11 mouse cellular contexts compared by ENCODE assay signal in the genomic region with DNA sequence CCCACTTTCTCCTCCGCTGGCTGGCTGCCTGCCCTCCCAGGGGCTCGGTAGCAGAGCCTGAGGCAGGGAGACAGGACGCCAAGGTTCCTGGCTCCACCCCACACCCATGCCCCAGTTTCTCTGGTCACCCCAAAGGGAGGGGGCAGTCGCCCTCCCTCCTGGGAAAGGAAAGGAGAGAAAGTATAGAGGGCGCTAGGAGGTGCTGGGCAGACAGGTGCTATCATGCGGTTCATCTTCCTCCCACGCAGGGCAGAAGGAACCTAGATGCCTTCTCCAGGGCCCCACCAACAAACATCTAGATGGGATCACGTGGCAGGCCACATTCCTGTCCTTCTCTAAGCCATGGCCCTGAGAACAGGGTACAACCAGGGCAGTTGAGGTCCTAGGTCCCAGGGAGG. TPM values are rescaled to one million over a fixed set of nuclear protein-coding genes. Genes with fewer than 3 reads are reported as not detected.
DNase-seq lines count a peak whose midpoint lies in the region; ATAC-seq and TF ChIP-seq lines count a peak whose summit lies in the region.
"Had no signal": no experiment of that assay in that cellular context is flagged by ENCODE, and none has a peak within 500 bp of the region (broad histone marks: within the 10 kb centered on the region; RNA-seq: fewer than 3 reads in every experiment).

No protein-coding gene starts in this region.

- H3K4me3 ChIP-seq in heart, adult 2 months = no peak overlapping the region
- H3K4me3 ChIP-seq in midbrain, postnatal 0 days (ENCODE audit: low read depth, low read length) = no peak overlapping the region
- H3K4me3 ChIP-seq in midbrain, embryonic 16.5 days (ENCODE audit: low read depth, low read length) = no peak overlapping the region
- no peak overlapping the region for H3K4me3 ChIP-seq in forebrain, embryonic 11.5 days (ENCODE audit: low read depth, low read length)
- H3K4me3 ChIP-seq: forebrain, embryonic 12.5 days had no signal

- TF ChIP-seq CTCF in heart, adult 2 months (IDR thresholded peaks at IDR 0.05) = no peak
- TF ChIP-seq CTCF in midbrain, postnatal 0 days (IDR thresholded peaks at IDR 0.05) = no peak

- no peak for ATAC-seq in midbrain, postnatal 0 days (ENCODE audit: low FRiP score)
- no peak for ATAC-seq in midbrain, embryonic 16.5 days
- ATAC-seq in forebrain, embryonic 11.5 days (replicated peaks; ENCODE audit: low FRiP score) = no peak

- no peaks in the 10 kb centered on the region for H3K27me3 ChIP-seq in heart, adult 2 months (ENCODE audit: control insufficient read depth, insufficient read depth, low read length)
- H3K27me3 ChIP-seq in midbrain, postnatal 0 days (ENCODE audit: insufficient read depth, low read length) = no peaks in the 10 kb centered on the region
- no peaks in the 10 kb centered on the region for H3K27me3 ChIP-seq in midbrain, embryonic 16.5 days (ENCODE audit: control insufficient read depth, insufficient read depth, low read depth, low read length)
- no peaks in the 10 kb centered on the region; the same call in none of the 2 replicates for H3K27me3 ChIP-seq in forebrain, embryonic 11.5 days (ENCODE audit: control insufficient read depth, insufficient read depth, low read length)

- H3K4me2 ChIP-seq in midbrain, postnatal 0 days (ENCODE audit: low read depth, low read length, poor library complexity, severe bottlenecking) = no peak overlapping the region
- H3K4me2 ChIP-seq in midbrain, embryonic 16.5 days (ENCODE audit: low read length) = no peak overlapping the region
- H3K4me2 ChIP-seq in forebrain, embryonic 11.5 days (ENCODE audit: low read depth, low read length, severe bottlenecking) = no peak overlapping the region
- H3K4me2 ChIP-seq: forebrain, embryonic 12.5 days; lung, embryonic 14.5 days had no signal

- 60% methylated on average over 8 of the region's 8 CpGs for WGBS in heart, adult 2 months
- 75% methylated on average over 8 of the region's 8 CpGs for WGBS in midbrain, postnatal 0 days
- WGBS in midbrain, embryonic 16.5 days = 79% methylated on average over 8 of the region's 8 CpGs
- WGBS in forebrain, embryonic 11.5 days = 84% methylated on average over 8 of the region's 8 CpGs

- no peak overlapping the region for H3K9ac ChIP-seq in heart, adult 2 months (ENCODE audit: low read depth, low read length)
- H3K9ac ChIP-seq in midbrain, postnatal 0 days (replicated peaks; ENCODE audit: low read length, poor library complexity, severe bottlenecking) = peak overlapping the region; percentile 36; the same call in 1 of the 2 replicates
- H3K9ac ChIP-seq in midbrain, embryonic 16.5 days (ENCODE audit: low read depth, low read length) = no peak overlapping the region
- no peak overlapping the region for H3K9ac ChIP-seq in forebrain, embryonic 11.5 days (ENCODE audit: low read length)
- H3K9ac ChIP-seq: forebrain, embryonic 12.5 days; lung, embryonic 14.5 days had no signal

- peaks cover 3% of the 10 kb centered on the region; the same call in 1 of the 2 replicates for H3K79me2 ChIP-seq in heart, adult 2 months (replicated peaks; ENCODE audit: control insufficient read depth, insufficient read depth, low read length)

- H3K36me3 ChIP-seq in heart, adult 2 months (ENCODE audit: control insufficient read depth, insufficient read depth, low read length) = peaks cover 6% of the 10 kb centered on the region; the same call in 1 of the 2 replicates
- peaks cover 17% of the 10 kb centered on the region for H3K36me3 ChIP-seq in midbrain, postnatal 0 days (ENCODE audit: insufficient read depth, low read length)
- peaks cover 11% of the 10 kb centered on the region for H3K36me3 ChIP-seq in midbrain, embryonic 16.5 days (ENCODE audit: control insufficient read depth, insufficient read depth, low read length)
- no peaks in the 10 kb centered on the region for H3K36me3 ChIP-seq in forebrain, embryonic 11.5 days (ENCODE audit: control insufficient read depth, insufficient read depth, low read length)

- no peak for TF ChIP-seq EP300 in heart, adult 2 months (IDR thresholded peaks at IDR 0.05; ENCODE audit: insufficient read depth, low read depth, low read length)

- intact Hi-C loops in heart, adult 2 months (cut with DNase I) = no loop called here
- intact Hi-C loops in heart, postnatal 36 days (cut with DNase I) = no loop called here

- H3K9me3 ChIP-seq in midbrain, postnatal 0 days (ENCODE audit: low read length) = no peaks in the 10 kb centered on the region
- no peaks in the 10 kb centered on the region for H3K9me3 ChIP-seq in midbrain, embryonic 16.5 days (replicated peaks; ENCODE audit: control insufficient read depth, low read length, poor library complexity, severe bottlenecking)
- H3K9me3 ChIP-seq in forebrain, embryonic 11.5 days (ENCODE audit: control insufficient read depth, low read length) = no peaks in the 10 kb centered on the region
- H3K9me3 ChIP-seq: forebrain, embryonic 12.5 days had no signal

- H3K4me1 ChIP-seq in heart, adult 2 months (ENCODE audit: control insufficient read depth, insufficient read depth, low read length) = peaks cover 44% of the 10 kb centered on the region
- H3K4me1 ChIP-seq in midbrain, postnatal 0 days (ENCODE audit: insufficient read depth, low read length) = peaks cover 24% of the 10 kb centered on the region; the same call in 1 of the 2 replicates
- H3K4me1 ChIP-seq in midbrain, embryonic 16.5 days (ENCODE audit: control insufficient read depth, insufficient read depth, low read length) = peaks cover 48% of the 10 kb centered on the region
- peaks cover 34% of the 10 kb centered on the region for H3K4me1 ChIP-seq in forebrain, embryonic 11.5 days (replicated peaks; ENCODE audit: control insufficient read depth, insufficient read depth, low read length)

- peak in 1 of 2 experiments; percentile 30 for DNase-seq in heart, adult 2 months
- no peak for DNase-seq in heart, postnatal 36 days
- no peak for DNase-seq in midbrain, postnatal 0 days (ENCODE audit: low spot score)
- peak; percentile 70 for DNase-seq in cerebellum, adult 9-10 months
- peak; percentile 65 to 85 for DNase-seq in kidney, postnatal 25 days
- DNase-seq in forebrain, embryonic 11.5 days (ENCODE audit: low spot score) = no peak
- no peak for DNase-seq in right cerebral cortex, postnatal 36 days (ENCODE audit: low spot score in 2 of 2)
- DNase-seq: lung, embryonic 14.5 days; spleen, adult 18-20 months had no signal

- TF ChIP-seq POLR2A in heart, adult 2 months (IDR thresholded peaks at IDR 0.05; ENCODE audit: insufficient read depth, low read depth, low read length) = no peak

- H3K27ac ChIP-seq in heart, adult 2 months = peak overlapping the region; percentile 92
- no peak overlapping the region for H3K27ac ChIP-seq in midbrain, postnatal 0 days (ENCODE audit: low read depth, low read length)
- H3K27ac ChIP-seq in midbrain, embryonic 16.5 days (ENCODE audit: low read length) = no peak overlapping the region
- H3K27ac ChIP-seq in forebrain, embryonic 11.5 days (ENCODE audit: low read depth, low read length) = no peak overlapping the region
- H3K27ac ChIP-seq: forebrain, embryonic 12.5 days had no signal

RNA-seq across cellular contexts. Expression of a gene that starts 8.0 kb away (rescaled TPM):
- 100 to 1,000 TPM; 113 to 137 TPM for total RNA-seq in heart, adult 2 months (2021)
- polyA plus RNA-seq in heart, adult 2 months (2012; rRNA removed) = 92.6 and 98.5 TPM in 2 replicates
- total RNA-seq in heart, postnatal 36 days (2021) = 100 to 1,000 TPM; 141 to 143 TPM
- 183 and 263 TPM in 2 replicates for total RNA-seq in midbrain, postnatal 0 days (2014; rRNA removed)
- 61.9 and 65.9 TPM in 2 replicates for polyA plus RNA-seq in midbrain, postnatal 0 days (2015; fragmentation: Nextera tagmentation; extraction: Ambion mirVana)
- polyA plus RNA-seq in midbrain, embryonic 16.5 days (2015; fragmentation: Nextera tagmentation; extraction: Ambion mirVana) = 74.4 and 76.3 TPM in 2 replicates
- polyA plus RNA-seq in forebrain, embryonic 11.5 days (2014; fragmentation: Nextera tagmentation; extraction: Ambion mirVana) = 35.0 and 36.8 TPM in 2 replicates

RNA-seq across cellular contexts. Expression of a gene that starts 26.7 kb away (rescaled TPM):
- total RNA-seq in heart, adult 2 months (2021) = under 1 TPM; 0.26 to 0.32 TPM
- polyA plus RNA-seq in heart, adult 2 months (2012; rRNA removed) = 0.45 and 0.56 TPM in 2 replicates
- total RNA-seq in heart, postnatal 36 days (2021) = under 1 TPM; 0.14 to 0.25 TPM
- total RNA-seq in midbrain, postnatal 0 days (2014; rRNA removed) = 2.1 TPM in 2 replicates
- 0.53 and 0.60 TPM in 2 replicates for polyA plus RNA-seq in midbrain, postnatal 0 days (2015; fragmentation: Nextera tagmentation; extraction: Ambion mirVana)
- 1.6 and 1.8 TPM in 2 replicates for polyA plus RNA-seq in midbrain, embryonic 16.5 days (2015; fragmentation: Nextera tagmentation; extraction: Ambion mirVana)
- 23.5 and 26.6 TPM in 2 replicates for polyA plus RNA-seq in forebrain, embryonic 11.5 days (2014; fragmentation: Nextera tagmentation; extraction: Ambion mirVana)

RNA-seq across cellular contexts. Expression of a gene that starts 32.5 kb away (rescaled TPM):
- 10 to 100 TPM; 44.8 to 50.6 TPM for total RNA-seq in heart, adult 2 months (2021)
- polyA plus RNA-seq in heart, adult 2 months (2012; rRNA removed) = 89.9 and 95.3 TPM in 2 replicates
- total RNA-seq in heart, postnatal 36 days (2021) = 10 to 100 TPM; 45.1 to 47.3 TPM
- 43.1 and 68.5 TPM in 2 replicates for total RNA-seq in midbrain, postnatal 0 days (2014; rRNA removed)
- polyA plus RNA-seq in midbrain, postnatal 0 days (2015; fragmentation: Nextera tagmentation; extraction: Ambion mirVana) = 42.0 and 48.7 TPM in 2 replicates
- 39.0 and 42.9 TPM in 2 replicates for polyA plus RNA-seq in midbrain, embryonic 16.5 days (2015; fragmentation: Nextera tagmentation; extraction: Ambion mirVana)
- 30.6 and 32.2 TPM in 2 replicates for polyA plus RNA-seq in forebrain, embryonic 11.5 days (2014; fragmentation: Nextera tagmentation; extraction: Ambion mirVana)

RNA-seq across cellular contexts. Expression of a gene that starts 36.9 kb away (rescaled TPM):
- total RNA-seq in heart, adult 2 months (2021) = 10 to 100 TPM; 49.4 to 50.2 TPM
- 32.5 and 42.4 TPM in 2 replicates for polyA plus RNA-seq in heart, adult 2 months (2012; rRNA removed)
- 10 to 100 TPM; 44.7 to 52.6 TPM for total RNA-seq in heart, postnatal 36 days (2021)
- total RNA-seq in midbrain, postnatal 0 days (2014; rRNA removed) = 77.7 and 86.2 TPM in 2 replicates
- 130 and 147 TPM in 2 replicates for polyA plus RNA-seq in midbrain, postnatal 0 days (2015; fragmentation: Nextera tagmentation; extraction: Ambion mirVana)
- polyA plus RNA-seq in midbrain, embryonic 16.5 days (2015; fragmentation: Nextera tagmentation; extraction: Ambion mirVana) = 87.8 and 95.3 TPM in 2 replicates
- polyA plus RNA-seq in forebrain, embryonic 11.5 days (2014; fragmentation: Nextera tagmentation; extraction: Ambion mirVana) = 73.2 and 78.7 TPM in 2 replicates

RNA-seq across cellular contexts. Expression of a gene that starts 46.6 kb away (rescaled TPM):
- 1 to 10 TPM in 1 of 2 experiments, under 1 TPM in 1; 0.89 to 1.1 TPM for total RNA-seq in heart, adult 2 months (2021)
- 0.70 and 0.74 TPM in 2 replicates for polyA plus RNA-seq in heart, adult 2 months (2012; rRNA removed)
- 1 to 10 TPM in 1 of 2 experiments, under 1 TPM in 1; 0.73 to 1.1 TPM for total RNA-seq in heart, postnatal 36 days (2021)
- total RNA-seq in midbrain, postnatal 0 days (2014; rRNA removed) = 2.3 and 2.5 TPM in 2 replicates
- 0.28 and 0.32 TPM in 2 replicates for polyA plus RNA-seq in midbrain, postnatal 0 days (2015; fragmentation: Nextera tagmentation; extraction: Ambion mirVana)
- 0.07 and 0.10 TPM in 2 replicates for polyA plus RNA-seq in midbrain, embryonic 16.5 days (2015; fragmentation: Nextera tagmentation; extraction: Ambion mirVana)
- polyA plus RNA-seq in forebrain, embryonic 11.5 days (2014; fragmentation: Nextera tagmentation; extraction: Ambion mirVana) = not detected in 2 replicates
- polyA plus RNA-seq: forebrain, embryonic 12.5 days had no signal

Comparison
In these comparisons a context has a peak if more than half of its experiments do, and no peak if none do; other contexts are left out.
1. DNase-seq: peak in cerebellum, adult 9-10 months (single experiment) and kidney, postnatal 25 days (2 of 2); none in heart, postnatal 36 days (0 of 2), midbrain, postnatal 0 days (single experiment), forebrain, embryonic 11.5 days (single experiment) and right cerebral cortex, postnatal 36 days (0 of 2).